Mouse (Mus musculus) liver, embryonic 14.5 days (tissue): ENCODE data around the gene Spata32.

Source experiments
- CTCF ChIP-seq: IDR thresholded peaks from 2 replicates; pipeline ENCODE4 v1.5.1; 2016; ENCODE audit warnings: antibody characterized with exemption, low read depth, control low read depth
- EP300 ChIP-seq: IDR thresholded peaks from 2 replicates; pipeline ENCODE4 v1.6.1; 2016; ENCODE audit warnings: antibody characterized with exemption, low read depth

DNA sequence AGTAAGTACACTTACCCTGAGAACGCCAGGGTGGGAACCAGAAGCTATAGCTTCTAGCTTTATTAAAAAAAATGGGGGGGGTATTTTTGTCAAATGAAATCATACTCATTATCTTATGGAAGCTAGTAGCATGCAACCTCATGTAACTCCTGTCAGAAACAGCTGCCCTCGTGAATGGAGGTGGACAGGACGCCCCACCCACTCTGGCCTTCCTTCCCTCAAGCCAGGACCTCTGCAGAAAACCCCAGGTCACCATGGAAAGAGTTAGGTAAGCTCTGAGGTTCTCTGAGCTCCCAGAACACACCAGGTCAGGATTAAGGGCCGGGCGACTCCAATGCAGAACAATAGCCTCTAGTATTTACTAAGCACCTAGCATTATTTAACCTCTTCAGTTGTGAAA lies 30.6 kb upstream of the Spata32 start:
- no peak for TF ChIP-seq EP300
- no peak for TF ChIP-seq CTCF
